ENCODE assay signal across 8 mouse cellular contexts in the genomic region with DNA sequence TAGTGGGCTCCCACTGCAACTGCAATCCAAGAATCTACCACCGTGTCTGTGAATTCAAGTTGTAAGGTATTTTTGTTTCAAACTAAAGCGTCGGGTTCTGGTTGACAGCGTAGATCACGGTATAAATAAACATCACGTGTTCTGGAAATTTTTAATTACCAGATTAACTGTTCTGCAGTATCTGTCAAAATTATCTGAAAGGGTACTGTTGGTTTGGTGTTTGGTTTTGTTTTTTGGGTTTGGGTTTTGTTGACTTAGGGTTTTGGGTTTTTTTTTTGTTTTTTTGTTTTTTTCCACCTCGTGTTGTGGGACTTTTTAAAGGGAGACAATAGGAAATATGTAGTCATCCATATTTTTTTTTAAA. TPM values are rescaled to one million over a fixed set of nuclear protein-coding genes. Genes with fewer than 3 reads are reported as not detected.
DNase-seq lines count a peak whose midpoint lies in the region; ATAC-seq and TF ChIP-seq lines count a peak whose summit lies in the region.

No protein-coding gene starts in this region.

- H3K4me1 ChIP-seq in lung, postnatal 0 days (ENCODE audit: insufficient read depth, low read depth, low read length) = peaks cover 21% of the 10 kb centered on the region; the same call in 1 of the 2 replicates
- peaks cover 34% of the 10 kb centered on the region for H3K4me1 ChIP-seq in embryonic facial prominence, embryonic 15.5 days
- H3K4me1 ChIP-seq in limb, embryonic 10.5 days = peaks cover 40% of the 10 kb centered on the region
- peaks cover 38% of the 10 kb centered on the region for H3K4me1 ChIP-seq in neural tube, embryonic 15.5 days

- WGBS in lung, postnatal 0 days = 1% methylated on average over 7 of the region's 7 CpGs
- WGBS in embryonic facial prominence, embryonic 15.5 days = under 1% methylated on average over 7 of the region's 7 CpGs
- WGBS in limb, embryonic 10.5 days = 2% methylated on average over 7 of the region's 7 CpGs
- 0% methylated on average over 7 of the region's 7 CpGs for WGBS in neural tube, embryonic 15.5 days

- H3K4me2 ChIP-seq in lung, postnatal 0 days (replicated peaks; ENCODE audit: low read depth, low read length) = peak overlapping the region; percentile 73
- peak overlapping the region; percentile 63 for H3K4me2 ChIP-seq in embryonic facial prominence, embryonic 15.5 days (replicated peaks)
- H3K4me2 ChIP-seq in neural tube, embryonic 15.5 days = peak overlapping the region; percentile 66

- peak overlapping the region; percentile 84 for H3K4me3 ChIP-seq in lung, postnatal 0 days (ENCODE audit: low read depth, low read length)
- peak overlapping the region; percentile 89 for H3K4me3 ChIP-seq in embryonic facial prominence, embryonic 15.5 days (replicated peaks)
- peak overlapping the region; percentile 89 for H3K4me3 ChIP-seq in limb, embryonic 10.5 days
- H3K4me3 ChIP-seq in neural tube, embryonic 15.5 days (replicated peaks) = peak overlapping the region; percentile 91

- no peak for TF ChIP-seq CTCF in lung, postnatal 0 days (IDR thresholded peaks at IDR 0.05)

- H3K9me3 ChIP-seq in lung, postnatal 0 days (ENCODE audit: low read length) = no peaks in the 10 kb centered on the region
- H3K9me3 ChIP-seq in embryonic facial prominence, embryonic 15.5 days (replicated peaks) = no peaks in the 10 kb centered on the region
- no peaks in the 10 kb centered on the region for H3K9me3 ChIP-seq in limb, embryonic 10.5 days (replicated peaks)
- H3K9me3 ChIP-seq in neural tube, embryonic 15.5 days (replicated peaks) = no peaks in the 10 kb centered on the region

- no peaks in the 10 kb centered on the region for H3K27me3 ChIP-seq in lung, postnatal 0 days (replicated peaks; ENCODE audit: insufficient read depth, low read length)
- no peaks in the 10 kb centered on the region for H3K27me3 ChIP-seq in embryonic facial prominence, embryonic 15.5 days
- H3K27me3 ChIP-seq in limb, embryonic 10.5 days (ENCODE audit: low read depth, poor library complexity, severe bottlenecking) = no peaks in the 10 kb centered on the region
- H3K27me3 ChIP-seq in neural tube, embryonic 15.5 days (replicated peaks) = no peaks in the 10 kb centered on the region

- no peak for DNase-seq in lung, postnatal 0 days (ENCODE audit: low spot score)
- no peak for DNase-seq in lung, postnatal 14 days
- no peak for DNase-seq in limb, embryonic 10.5 days (ENCODE audit: low spot score)
- DNase-seq in right cerebral cortex, postnatal 14 days = no peak
- DNase-seq in Muller cell, postnatal 12 days (ENCODE audit: inconsistent ontology term) = no peak

- H3K27ac ChIP-seq in lung, postnatal 0 days (ENCODE audit: low read length) = peak overlapping the region; percentile 99
- H3K27ac ChIP-seq in embryonic facial prominence, embryonic 15.5 days (replicated peaks) = peak overlapping the region; percentile 99
- peak overlapping the region; percentile 98 for H3K27ac ChIP-seq in limb, embryonic 10.5 days
- peak overlapping the region; percentile 96 for H3K27ac ChIP-seq in neural tube, embryonic 15.5 days (replicated peaks)

- no peaks in the 10 kb centered on the region for H3K36me3 ChIP-seq in lung, postnatal 0 days (ENCODE audit: insufficient read depth, low read length)
- no peaks in the 10 kb centered on the region for H3K36me3 ChIP-seq in embryonic facial prominence, embryonic 15.5 days
- H3K36me3 ChIP-seq in limb, embryonic 10.5 days = no peaks in the 10 kb centered on the region
- no peaks in the 10 kb centered on the region for H3K36me3 ChIP-seq in neural tube, embryonic 15.5 days

- ATAC-seq in lung, postnatal 0 days = no peak
- ATAC-seq in embryonic facial prominence, embryonic 15.5 days (ENCODE audit: insufficient number of reproducible peaks, low FRiP score, low TSS enrichment, low read depth) = no peak
- no peak for ATAC-seq in neural tube, embryonic 15.5 days (ENCODE audit: low FRiP score)
- no peak for ATAC-seq in frontal cortex, adult (ENCODE audit: low TSS enrichment)

- H3K9ac ChIP-seq in lung, postnatal 0 days (replicated peaks; ENCODE audit: low read depth) = peak overlapping the region; percentile 94
- H3K9ac ChIP-seq in embryonic facial prominence, embryonic 15.5 days = peak overlapping the region; percentile 96
- H3K9ac ChIP-seq in neural tube, embryonic 15.5 days (replicated peaks) = peak overlapping the region; percentile 87

- no peak for TF ChIP-seq EP300 in lung, postnatal 0 days (IDR thresholded peaks at IDR 0.05)

RNA-seq across cellular contexts. Expression of a gene that starts 0.7 kb away (rescaled TPM):
- polyA plus RNA-seq in lung, postnatal 0 days (2015; fragmentation: Nextera tagmentation; extraction: Ambion mirVana) = 13.4 and 16.0 TPM in 2 replicates
- 10.3 and 11.8 TPM in 2 replicates for polyA plus RNA-seq in embryonic facial prominence, embryonic 15.5 days (2015; fragmentation: Nextera tagmentation; extraction: Ambion mirVana)
- 8.3 and 8.6 TPM in 2 replicates for polyA plus RNA-seq in limb, embryonic 10.5 days (2016; fragmentation: Nextera tagmentation; extraction: Ambion mirVana)
- 11.4 and 12.3 TPM in 2 replicates for polyA plus RNA-seq in neural tube, embryonic 15.5 days (2015; fragmentation: Nextera tagmentation; extraction: Ambion mirVana)

RNA-seq across cellular contexts. Expression of a gene that starts 32.3 kb away (rescaled TPM):
- 1.9 and 2.1 TPM in 2 replicates for polyA plus RNA-seq in lung, postnatal 0 days (2015; fragmentation: Nextera tagmentation; extraction: Ambion mirVana)
- polyA plus RNA-seq in embryonic facial prominence, embryonic 15.5 days (2015; fragmentation: Nextera tagmentation; extraction: Ambion mirVana) = 4.7 and 4.8 TPM in 2 replicates
- polyA plus RNA-seq in limb, embryonic 10.5 days (2016; fragmentation: Nextera tagmentation; extraction: Ambion mirVana) = 4.7 and 5.4 TPM in 2 replicates
- 7.5 and 7.6 TPM in 2 replicates for polyA plus RNA-seq in neural tube, embryonic 15.5 days (2015; fragmentation: Nextera tagmentation; extraction: Ambion mirVana)
